Mouse (Mus musculus) ES-E14 (cell line): ENCODE results near the gene Atp6v0e2. TPM values are rescaled to one million over a fixed set of nuclear protein-coding genes. Genes with fewer than 3 reads are reported as not detected.

ENCODE experiments used
- DNase-seq: peaks from one replicate; pipeline ENCODE4 v3.0.0-alpha.2; 2013; ENCODE audit warnings: low read depth, low spot score
- H3K27ac ChIP-seq: 2 replicates; pipeline ENCODE4 v1.5.1; 2012; ENCODE audit warnings: low read depth, mild to moderate bottlenecking, low read length, moderate library complexity, mixed read lengths; ENCODE audit not compliant: poor library complexity, insufficient read depth, severe bottlenecking
- H3K36me3 ChIP-seq: 2 replicates; pipeline ENCODE4 v1.6.1; 2012; ENCODE audit warnings: mild to moderate bottlenecking, low read length, moderate library complexity, mixed read lengths; ENCODE audit not compliant: control insufficient read depth, poor library complexity, insufficient read depth, severe bottlenecking
- H3K4me1 ChIP-seq, 2 experiments: fragments of 150-350 bp in 1 of 2; sonication (generic) in 1 of 2; 2 replicates each; pipeline ENCODE4 v1.6.1; 2012; ENCODE audit warnings: low read length in 2 of 2, mild to moderate bottlenecking in 1 of 2, mixed read lengths in 1 of 2; ENCODE audit not compliant: control insufficient read depth in 2 of 2, insufficient read depth in 2 of 2, poor library complexity in 1 of 2
- H3K4me3 ChIP-seq, 2 experiments: fragments of 150-350 bp in 1 of 2; sonication (generic) in 1 of 2; 2 replicates each; pipeline ENCODE4 v1.5.1; 2012; ENCODE audit warnings: low read length in 2 of 2, low read depth in 1 of 2, mild to moderate bottlenecking in 1 of 2, mixed read lengths in 1 of 2; ENCODE audit not compliant: insufficient read depth in 1 of 2, poor library complexity in 1 of 2, severe bottlenecking in 1 of 2
- H3K9ac ChIP-seq: 2 replicates; pipeline ENCODE4 v1.6.1; 2012; ENCODE audit warnings: low read depth, mild to moderate bottlenecking, low read length, mixed read lengths; ENCODE audit not compliant: poor library complexity, insufficient read depth, severe bottlenecking
- H3K9me3 ChIP-seq: fragments of 150-350 bp; sonication (generic); 2 replicates; pipeline ENCODE4 v1.6.1; 2012; ENCODE audit warnings: low read depth, mild to moderate bottlenecking, low read length; ENCODE audit not compliant: control insufficient read depth, insufficient read depth
- CHD2 ChIP-seq: IDR thresholded peaks from 2 replicates; pipeline ENCODE4 v1.6.1; 2014; ENCODE audit warnings: mild to moderate bottlenecking, low read depth, low read length, inconsistent platforms
- HCFC1 ChIP-seq: IDR thresholded peaks from 2 replicates; pipeline ENCODE4 v1.6.1; 2012; ENCODE audit warnings: low read length, inconsistent platforms, borderline replicate concordance; ENCODE audit not compliant: insufficient read depth
- MAFK ChIP-seq: IDR thresholded peaks from 2 replicates; pipeline ENCODE4 v1.6.1; 2014; ENCODE audit warnings: mild to moderate bottlenecking, low read depth, low read length, inconsistent platforms; ENCODE audit not compliant: insufficient read depth
- ZC3H11A ChIP-seq: IDR thresholded peaks from 2 replicates; pipeline ENCODE4 v1.6.1; 2012; ENCODE audit warnings: low read depth, mild to moderate bottlenecking, inconsistent platforms, low read length, borderline replicate concordance
- ZNF384 ChIP-seq: IDR thresholded peaks from 2 replicates; pipeline ENCODE4 v1.6.1; 2012; ENCODE audit warnings: low read depth, low read length, inconsistent platforms
- in situ Hi-C, 2 experiments: fragments of 600-800 bp; cut with MboI; formaldehyde crosslinking; loops; one replicate each; pipeline ENCODE4 v1.15.1; 2025; ENCODE audit warnings: low sequenced_read_pairs in 2 of 2, inconsistent platforms in 1 of 2; ENCODE audit not compliant: unreplicated experiment in 2 of 2
- total RNA-seq: library from RNA; depleted of rRNA; stranded (reverse); fragments of 300-350 nt; gene quantifications from 2 replicates; pipeline ENCODE4 v1.2.3, GENCODE M21; 2012

Atp6v0e2 gene
- total RNA-seq, 1 experiment, result 15.9 TPM

DNA sequence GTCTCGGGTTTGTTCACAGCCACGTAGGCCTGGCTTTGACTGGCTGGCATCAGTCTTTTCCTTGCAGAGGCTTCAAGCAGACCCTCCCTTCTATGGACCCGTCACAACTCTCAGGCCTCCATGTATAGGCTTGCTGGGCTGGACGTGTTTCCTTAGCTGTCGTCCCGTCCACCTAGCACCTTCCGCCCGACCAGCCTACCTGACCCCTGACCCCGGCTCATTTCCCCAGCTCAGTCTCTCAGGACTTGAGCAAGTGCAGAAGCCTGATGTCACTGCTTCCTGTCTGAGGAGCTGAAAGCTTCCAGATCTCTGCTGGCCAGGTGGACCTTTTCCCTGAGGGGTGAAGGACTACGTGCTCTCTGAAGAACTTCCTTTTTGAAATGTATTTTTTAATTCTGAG, 35.9 kb downstream of the Atp6v0e2 start:
- no peak overlapping the region for H3K9ac ChIP-seq
- TF ChIP-seq HCFC1 (no peak), MAFK (no peak), CHD2 (no peak), ZC3H11A (no peak), ZNF384 (no peak)
- H3K4me1 ChIP-seq, result no peaks in the 10 kb centered on the region
- H3K27ac ChIP-seq, result no peak overlapping the region
- no peak overlapping the region for H3K4me3 ChIP-seq
- no peak for DNase-seq
- in situ Hi-C loops, result no loop called here
- no peaks in the 10 kb centered on the region for H3K9me3 ChIP-seq
- no peaks in the 10 kb centered on the region for H3K36me3 ChIP-seq

DNA sequence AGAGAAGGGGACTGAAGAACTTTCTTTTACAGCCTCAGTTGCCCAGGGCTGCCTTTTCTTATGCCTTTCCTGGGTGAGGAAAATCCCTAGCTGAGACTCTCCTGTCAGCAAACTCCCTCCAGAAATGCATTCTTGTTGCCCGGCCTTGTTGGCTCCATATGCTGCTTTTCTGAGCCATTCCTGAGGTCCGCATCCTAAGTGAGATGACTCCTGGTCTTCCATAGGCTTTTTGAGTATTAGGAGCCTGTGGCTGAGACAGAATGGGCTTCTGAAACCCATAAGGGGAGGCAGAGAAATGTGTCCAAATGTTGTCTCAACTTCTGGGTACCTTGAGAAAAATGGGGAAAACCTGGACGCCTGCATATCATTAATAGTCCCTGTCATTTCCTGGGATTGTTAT, 36.6 kb downstream of the Atp6v0e2 start:
- TF ChIP-seq CHD2 (no peak), ZC3H11A (no peak), ZNF384 (no peak), MAFK (no peak), HCFC1 (no peak)
- Histone ChIP-seq H3K9ac (no peak overlapping the region), H3K4me3 (no peak overlapping the region), H3K27ac (no peak overlapping the region), H3K9me3 (no peaks in the 10 kb centered on the region), H3K36me3 (no peaks in the 10 kb centered on the region), H3K4me1 (no peaks in the 10 kb centered on the region)
- in situ Hi-C loops, result no loop called here
- no peak for DNase-seq

DNA sequence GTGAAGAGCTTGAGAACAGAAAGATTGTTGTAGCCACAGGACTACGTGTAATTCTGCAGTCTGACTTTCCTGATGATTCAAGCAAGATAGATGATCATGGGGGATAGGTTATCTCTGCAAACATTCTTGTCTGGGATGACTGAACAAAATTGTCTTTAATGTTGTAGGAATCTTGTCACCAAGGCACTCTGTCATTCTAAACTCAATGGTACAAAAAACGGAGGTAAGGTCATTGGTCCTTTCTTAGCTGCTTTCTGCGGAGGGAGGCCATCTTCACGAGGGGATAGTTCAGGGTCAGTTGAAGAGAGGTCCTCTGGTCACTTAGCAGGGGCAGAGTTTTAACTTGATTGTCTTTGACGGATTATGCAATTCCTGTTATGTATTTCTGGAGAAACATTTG, 41.3 kb downstream of the Atp6v0e2 start:
- Histone ChIP-seq H3K27ac (no peak overlapping the region), H3K4me3 (no peak overlapping the region), H3K4me1 (no peaks in the 10 kb centered on the region), H3K36me3 (no peaks in the 10 kb centered on the region), H3K9me3 (no peaks in the 10 kb centered on the region), H3K9ac (no peak overlapping the region)
- DNase-seq, result no peak
- TF ChIP-seq MAFK (no peak), HCFC1 (no peak), ZC3H11A (no peak), CHD2 (no peak), ZNF384 (no peak)
- in situ Hi-C loops, result no loop called here

DNA sequence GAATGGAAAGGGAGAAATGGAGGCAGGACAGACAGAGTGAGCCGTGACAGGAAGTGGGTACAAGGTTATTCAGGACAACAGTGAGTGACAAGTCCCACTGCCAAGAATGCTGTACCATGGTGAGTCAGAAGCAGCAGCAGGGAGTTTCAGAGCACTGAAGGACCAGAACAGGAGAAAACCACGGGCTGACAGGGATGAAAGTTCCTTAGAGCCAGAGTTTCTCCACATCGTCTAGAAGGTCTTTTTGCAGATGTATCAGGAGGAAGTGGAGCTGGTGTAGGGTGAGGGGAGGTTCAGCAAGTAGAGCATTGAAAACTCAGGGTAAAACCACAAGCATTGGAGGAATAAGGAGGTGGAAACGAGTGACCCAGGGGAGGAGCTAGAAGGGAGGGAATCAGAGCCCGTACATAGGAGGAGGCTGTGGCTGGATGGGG, 41.8 kb downstream of the Atp6v0e2 start:
- Histone ChIP-seq H3K9ac (no peak overlapping the region), H3K27ac (no peak overlapping the region), H3K36me3 (no peaks in the 10 kb centered on the region), H3K9me3 (no peaks in the 10 kb centered on the region), H3K4me1 (no peaks in the 10 kb centered on the region), H3K4me3 (no peak overlapping the region)
- no peak for DNase-seq
- in situ Hi-C loops, result no loop called here
- TF ChIP-seq CHD2 (no peak), ZNF384 (no peak), ZC3H11A (no peak), MAFK (no peak), HCFC1 (no peak)

DNA sequence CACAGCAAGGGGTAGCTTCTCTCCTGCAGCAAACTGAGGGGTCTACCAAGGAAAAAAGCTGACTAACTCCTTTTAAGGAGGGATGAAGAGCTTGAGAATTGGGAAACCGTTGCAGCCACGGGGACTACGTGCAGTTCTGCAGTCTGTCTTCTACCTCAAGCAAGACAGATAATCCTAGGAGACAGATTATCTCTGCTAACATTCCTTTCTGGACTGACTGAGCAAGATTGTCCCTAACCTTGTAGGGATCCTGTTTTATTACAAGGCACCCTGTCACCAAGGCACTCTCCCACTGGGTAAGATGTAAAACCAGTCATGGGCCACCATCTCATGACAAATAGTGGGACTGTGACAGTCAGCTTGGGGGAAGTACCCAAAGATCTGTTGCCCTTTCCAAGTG, 43.8 kb downstream of the Atp6v0e2 start:
- H3K9ac ChIP-seq, result no peak overlapping the region
- H3K4me3 ChIP-seq, result no peak overlapping the region
- H3K9me3 ChIP-seq, result no peaks in the 10 kb centered on the region
- no peak for DNase-seq
- TF ChIP-seq MAFK (no peak), ZC3H11A (no peak), HCFC1 (no peak), CHD2 (no peak), ZNF384 (no peak)
- no peaks in the 10 kb centered on the region for H3K36me3 ChIP-seq
- no peak overlapping the region for H3K27ac ChIP-seq
- no peaks in the 10 kb centered on the region for H3K4me1 ChIP-seq
- in situ Hi-C loops, result no loop called here
